Mouse (Mus musculus): ENCODE measurements around the gene Pdk1. TPM values are rescaled to one million over a fixed set of nuclear protein-coding genes. Genes with fewer than 3 reads are reported as not detected.
"Not testable (repeated sequence)": the region's sequence is repeated elsewhere in the genome, so short reads cannot be mapped to it uniquely, and the experiment has no call there.

Pdk1 gene
- polyA plus RNA-seq, 1 experiment from 2014 or later = 27.1 TPM

GRCm38 (mm10) chr2:71835556-71835955 is 37.5 kb upstream of the Pdk1 start:
- Histone ChIP-seq H3K4me2 (ENCODE audit: low read depth, low read length) (no peak overlapping the region), H3K27me3 (ENCODE audit: insufficient read depth, low read length) (no peaks in the 10 kb centered on the region), H3K27ac (ENCODE audit: low read depth) (no peak overlapping the region), H3K4me1 (ENCODE audit: insufficient read depth) (no peaks in the 10 kb centered on the region), H3K9ac (replicated peaks) (no peak overlapping the region), H3K36me3 (replicated peaks; ENCODE audit: insufficient read depth, low read length) (no peaks in the 10 kb centered on the region), H3K9me3 (ENCODE audit: low read length) (no peaks in the 10 kb centered on the region), H3K4me3 (ENCODE audit: low read depth, low read length) (no peak overlapping the region)
- whole genome bisulfite sequencing (ENCODE audit: insufficient replicate concordance) = 89% methylated on average over 8 of the region's 8 CpGs
- DNase-seq = no peak
- TF ChIP-seq EP300 (IDR thresholded peaks at IDR 0.05; ENCODE audit: low read depth) = no peak
- TF ChIP-seq CTCF (IDR thresholded peaks at IDR 0.05; ENCODE audit: low read depth) = no peak
- ATAC-seq = no peak

GRCm38 (mm10) chr2:71836232-71836631 is 36.8 kb upstream of the Pdk1 start:
- Histone ChIP-seq H3K4me1 (ENCODE audit: insufficient read depth) (no peaks in the 10 kb centered on the region), H3K27ac (ENCODE audit: low read depth) (no peak overlapping the region), H3K27me3 (ENCODE audit: insufficient read depth, low read length) (no peaks in the 10 kb centered on the region), H3K4me2 (ENCODE audit: low read depth, low read length) (no peak overlapping the region), H3K4me3 (ENCODE audit: low read depth, low read length) (no peak overlapping the region), H3K9me3 (ENCODE audit: low read length) (no peaks in the 10 kb centered on the region), H3K36me3 (replicated peaks; ENCODE audit: insufficient read depth, low read length) (no peaks in the 10 kb centered on the region), H3K9ac (replicated peaks) (no peak overlapping the region)
- no peak for ATAC-seq
- no peak for DNase-seq
- WGBS (ENCODE audit: insufficient replicate concordance) = 72% methylated on average over 4 of the region's 4 CpGs
- TF ChIP-seq CTCF (IDR thresholded peaks at IDR 0.05; ENCODE audit: low read depth) = no peak
- TF ChIP-seq EP300 (IDR thresholded peaks at IDR 0.05; ENCODE audit: low read depth) = no peak

- no peak overlapping the region for H3K4me2 ChIP-seq (ENCODE audit: low read depth, low read length)
- no peak overlapping the region for H3K9ac ChIP-seq (replicated peaks)
- H3K4me3 ChIP-seq (ENCODE audit: low read depth, low read length) = no peak overlapping the region
- H3K4me1 ChIP-seq (ENCODE audit: insufficient read depth) = no peaks in the 10 kb centered on the region
- no peaks in the 10 kb centered on the region for H3K27me3 ChIP-seq (ENCODE audit: insufficient read depth, low read length)
- DNase-seq = no peak
- H3K36me3 ChIP-seq (replicated peaks; ENCODE audit: insufficient read depth, low read length) = no peaks in the 10 kb centered on the region
- H3K9me3 ChIP-seq (ENCODE audit: low read length) = no peaks in the 10 kb centered on the region
- 74% methylated on average over 4 of the region's 4 CpGs for WGBS (ENCODE audit: insufficient replicate concordance)
- H3K27ac ChIP-seq (ENCODE audit: low read depth) = no peak overlapping the region
- no peak for TF ChIP-seq CTCF (IDR thresholded peaks at IDR 0.05; ENCODE audit: low read depth)
- no peak for TF ChIP-seq EP300 (IDR thresholded peaks at IDR 0.05; ENCODE audit: low read depth)
- ATAC-seq = no peak
These were observed 35.8 kb upstream of the Pdk1 start for GRCm38 (mm10) chr2:71837261-71837660.

GRCm38 (mm10) chr2:71837791-71838190 is 35.2 kb upstream of the Pdk1 start:
- 23% methylated on average over 6 of the region's 6 CpGs for WGBS (ENCODE audit: insufficient replicate concordance)
- Histone ChIP-seq H3K36me3 (replicated peaks; ENCODE audit: insufficient read depth, low read length) (no peaks in the 10 kb centered on the region), H3K4me3 (ENCODE audit: low read depth, low read length) (no peak overlapping the region), H3K4me2 (ENCODE audit: low read depth, low read length) (no peak overlapping the region), H3K4me1 (ENCODE audit: insufficient read depth) (no peaks in the 10 kb centered on the region), H3K27me3 (ENCODE audit: insufficient read depth, low read length) (no peaks in the 10 kb centered on the region), H3K27ac (ENCODE audit: low read depth) (no peak overlapping the region), H3K9ac (replicated peaks) (no peak overlapping the region), H3K9me3 (ENCODE audit: low read length) (no peaks in the 10 kb centered on the region)
- TF ChIP-seq CTCF (IDR thresholded peaks at IDR 0.05; ENCODE audit: low read depth) (peak; percentile 71), EP300 (IDR thresholded peaks at IDR 0.05; ENCODE audit: low read depth) (no peak)
- DNase-seq (peak; percentile 79), ATAC-seq (no peak)

- Histone ChIP-seq H3K4me1 (ENCODE audit: insufficient read depth) (no peaks in the 10 kb centered on the region), H3K27ac (ENCODE audit: low read depth) (peak overlapping the region; percentile 30; the same call in 1 of the 2 replicates), H3K9me3 (ENCODE audit: low read length) (no peaks in the 10 kb centered on the region), H3K36me3 (replicated peaks; ENCODE audit: insufficient read depth, low read length) (no peaks in the 10 kb centered on the region; the same call in 1 of the 2 replicates), H3K4me2 (ENCODE audit: low read depth, low read length) (no peak overlapping the region), H3K4me3 (ENCODE audit: low read depth, low read length) (no peak overlapping the region), H3K9ac (replicated peaks) (no peak overlapping the region), H3K27me3 (ENCODE audit: insufficient read depth, low read length) (no peaks in the 10 kb centered on the region)
- no peak for TF ChIP-seq EP300 (IDR thresholded peaks at IDR 0.05; ENCODE audit: low read depth)
- no peak for TF ChIP-seq CTCF (IDR thresholded peaks at IDR 0.05; ENCODE audit: low read depth)
- no peak for DNase-seq
- ATAC-seq = peak; percentile 48; the same call in 1 of the 2 replicates
- 49% methylated on average over 9 of the region's 9 CpGs for WGBS (ENCODE audit: insufficient replicate concordance)
These were observed 29.7 kb upstream of the Pdk1 start for GRCm38 (mm10) chr2:71843316-71843715.

- Histone ChIP-seq H3K27me3 (ENCODE audit: insufficient read depth, low read length) (no peaks in the 10 kb centered on the region), H3K9me3 (ENCODE audit: low read length) (no peaks in the 10 kb centered on the region), H3K4me2 (ENCODE audit: low read depth, low read length) (no peak overlapping the region), H3K4me1 (ENCODE audit: insufficient read depth) (no peaks in the 10 kb centered on the region), H3K27ac (ENCODE audit: low read depth) (no peak overlapping the region), H3K9ac (replicated peaks) (no peak overlapping the region), H3K4me3 (ENCODE audit: low read depth, low read length) (no peak overlapping the region), H3K36me3 (replicated peaks; ENCODE audit: insufficient read depth, low read length) (no peaks in the 10 kb centered on the region; the same call in 1 of the 2 replicates)
- ATAC-seq (no peak), DNase-seq (no peak)
- TF ChIP-seq EP300 (IDR thresholded peaks at IDR 0.05; ENCODE audit: low read depth) (no peak), CTCF (IDR thresholded peaks at IDR 0.05; ENCODE audit: low read depth) (no peak)
- WGBS (ENCODE audit: insufficient replicate concordance) = 78% methylated on average over 6 of the region's 6 CpGs
These were observed 28.1 kb upstream of the Pdk1 start for GRCm38 (mm10) chr2:71844906-71845305.

GRCm38 (mm10) chr2:71852161-71852560 is 20.9 kb upstream of the Pdk1 start:
- not testable (repeated sequence) for H3K9ac ChIP-seq (replicated peaks); H3K27me3 ChIP-seq (ENCODE audit: insufficient read depth, low read length); DNase-seq; H3K36me3 ChIP-seq (replicated peaks; ENCODE audit: insufficient read depth, low read length); H3K4me1 ChIP-seq (ENCODE audit: insufficient read depth); H3K4me2 ChIP-seq (ENCODE audit: low read depth, low read length); H3K27ac ChIP-seq (ENCODE audit: low read depth); H3K4me3 ChIP-seq (ENCODE audit: low read depth, low read length); H3K9me3 ChIP-seq (ENCODE audit: low read length); ATAC-seq
- peak; percentile 65 for TF ChIP-seq CTCF (IDR thresholded peaks at IDR 0.05; ENCODE audit: low read depth)
- WGBS (ENCODE audit: insufficient replicate concordance) = 2% methylated on average over 5 of the region's 8 CpGs

Data from liver, postnatal 0 days (tissue).